Mouse (Mus musculus) spleen, postnatal 4 days (tissue): ENCODE data around the gene Tmem207.
"Not testable (repeated sequence)": the region's sequence is repeated elsewhere in the genome, so short reads cannot be mapped to it uniquely, and the experiment has no call there.

Source experiments
- DNase-seq, 2 experiments: peaks; one replicate each; pipeline ENCODE4 v3.0.0; 2022; ENCODE audit warnings: low spot score in 2 of 2

Tmem207 gene

GRCm38 (mm10) chr16:26526669-26527068, at the start of gene Tmem207:
Gene Tmem207, minus strand, starts transcription at chr16:26526769.
- no peak for DNase-seq

GRCm38 (mm10) chr16:26574173-26574572, 47.6 kb upstream of the Tmem207 start:
- no peak for DNase-seq

- no peak for DNase-seq
Measured at GRCm38 (mm10) chr16:26571836-26572235, 45.3 kb upstream of the Tmem207 start.

GRCm38 (mm10) chr16:26569387-26569978, 42.9 kb upstream of the Tmem207 start:
- DNase-seq: no peak

GRCm38 (mm10) chr16:26562771-26563170, 36.2 kb upstream of the Tmem207 start:
- DNase-seq: no peak

GRCm38 (mm10) chr16:26561743-26562142, 35.2 kb upstream of the Tmem207 start:
- no peak for DNase-seq

GRCm38 (mm10) chr16:26558797-26559196, 32.2 kb upstream of the Tmem207 start:
- no peak for DNase-seq

- no peak for DNase-seq
Measured at GRCm38 (mm10) chr16:26552234-26552633, 25.7 kb upstream of the Tmem207 start.

GRCm38 (mm10) chr16:26549221-26549620, 22.7 kb upstream of the Tmem207 start:
- DNase-seq: no peak

GRCm38 (mm10) chr16:26546879-26547206, 20.3 kb upstream of the Tmem207 start:
- no peak for DNase-seq

GRCm38 (mm10) chr16:26546170-26546878, 19.8 kb upstream of the Tmem207 start:
- DNase-seq: no peak

GRCm38 (mm10) chr16:26532287-26532686, 5.7 kb upstream of the Tmem207 start:
- no peak for DNase-seq

GRCm38 (mm10) chr16:26530451-26530850, 3.9 kb upstream of the Tmem207 start:
- no peak for DNase-seq

- no peak for DNase-seq
Measured at GRCm38 (mm10) chr16:26527931-26528666, 1.5 kb upstream of the Tmem207 start.

GRCm38 (mm10) chr16:26525832-26526231, 737 bp downstream of the Tmem207 start:
- no peak for DNase-seq

GRCm38 (mm10) chr16:26519596-26519995, 7.0 kb downstream of the Tmem207 start:
- DNase-seq: no peak

- no peak for DNase-seq
Measured at GRCm38 (mm10) chr16:26504961-26505360, 21.6 kb downstream of the Tmem207 start.

- no peak for DNase-seq
Measured at GRCm38 (mm10) chr16:26500738-26501137, 25.8 kb downstream of the Tmem207 start.

GRCm38 (mm10) chr16:26499705-26500104, 26.9 kb downstream of the Tmem207 start:
- not testable (repeated sequence) for DNase-seq

- no peak for DNase-seq
Measured at GRCm38 (mm10) chr16:26495721-26496120, 30.8 kb downstream of the Tmem207 start.

GRCm38 (mm10) chr16:26471254-26471653, 55.3 kb downstream of the Tmem207 start:
- no peak for DNase-seq

- no peak for DNase-seq
Measured at GRCm38 (mm10) chr16:26466535-26466934, 60.0 kb downstream of the Tmem207 start.

GRCm38 (mm10) chr16:26462835-26463234, 63.7 kb downstream of the Tmem207 start, which contains the start of gene Cldn16:
Gene Cldn16, plus strand, starts transcription at chr16:26463135.
- no peak for DNase-seq
